In genomic region chr7:104400698-104401097, GRCm38 (mm10) we compare ENCODE assay signal across 19 mouse cellular contexts. TPM values are rescaled to one million over a fixed set of nuclear protein-coding genes. Genes with fewer than 3 reads are reported as not detected.
DNase-seq lines count a peak whose midpoint lies in the region; ATAC-seq and TF ChIP-seq lines count a peak whose summit lies in the region.
"Had no signal": no experiment of that assay in that cellular context is flagged by ENCODE, and none has a peak within 500 bp of the region (broad histone marks: within the 10 kb centered on the region; RNA-seq: fewer than 3 reads in every experiment).

Gene Trim30c (minus strand): TSS chr7:104400837.

- no peaks in the 10 kb centered on the region for H3K9me3 ChIP-seq in liver, embryonic 11.5 days (ENCODE audit: control insufficient read depth, low read length)
- H3K9me3 ChIP-seq: heart, embryonic 13.5 days; neural tube, embryonic 13.5 days had no signal

- WGBS in liver, adult 2 months = 79% methylated on average over 1 of the region's 1 CpGs
- WGBS in liver, embryonic 11.5 days = 65% methylated on average over 1 of the region's 1 CpGs

- TF ChIP-seq CTCF in liver, adult 2 months (IDR thresholded peaks at IDR 0.05; ENCODE audit: low read depth, low read length) = no peak

- peak within 1 kb of the TSS; percentile 27 for H3K27ac ChIP-seq in liver, adult 2 months (replicated peaks; ENCODE audit: insufficient read depth, low read depth, low read length)
- H3K27ac ChIP-seq in liver, embryonic 11.5 days (ENCODE audit: low read depth, low read length) = no peak within 1 kb of the TSS
- H3K27ac ChIP-seq: heart, embryonic 13.5 days; neural tube, embryonic 13.5 days had no signal

- no peaks in the 10 kb centered on the region for H3K27me3 ChIP-seq in liver, adult 2 months (ENCODE audit: control insufficient read depth, insufficient read depth, low read length)
- no peaks in the 10 kb centered on the region for H3K27me3 ChIP-seq in liver, embryonic 11.5 days (replicated peaks; ENCODE audit: control insufficient read depth, insufficient read depth, low read length)
- H3K27me3 ChIP-seq: heart, embryonic 13.5 days; neural tube, embryonic 13.5 days had no signal

- ATAC-seq in liver, embryonic 11.5 days (replicated peaks; ENCODE audit: low FRiP score) = no peak
- peak; percentile 40; the same call in 1 of the 2 replicates for ATAC-seq in monocyte, adult 5-6 weeks (replicated peaks; ENCODE audit: insufficient number of reproducible peaks, low FRiP score, low TSS enrichment, poor library complexity, severe bottlenecking)
- ATAC-seq: forebrain, embryonic 16.5 days had no signal

- H3K79me2 ChIP-seq in liver, adult 2 months (ENCODE audit: control insufficient read depth, insufficient read depth, low read length) = no peaks in the 10 kb centered on the region

- DNase-seq in liver, adult 2 months (ENCODE audit: extremely low read depth, low read depth, low spot score) = peak; percentile 13
- no peak for DNase-seq in liver, embryonic 11.5 days (ENCODE audit: low spot score)
- DNase-seq in CD4-positive helper T cell, adult 2 months (ENCODE audit: low read depth, low spot score) = peak; percentile 11
- peak; percentile 8 for DNase-seq in c-Kit-positive CD71-negative TER-119-negative erythroid progenitor cells, embryonic 14.5 days (ENCODE audit: low read depth)
- no peak for DNase-seq in layer of hippocampus, postnatal 25 days (ENCODE audit: extremely low spot score in 1 of 2, low spot score in 1 of 2)
- DNase-seq in ovary, postnatal 36 days (ENCODE audit: low spot score) = no peak
- DNase-seq in embryo, embryonic 10.5 days (ENCODE audit: low spot score) = no peak
- DNase-seq: cerebellum, adult 8-10 months; gastrocnemius, postnatal 14 days; kidney, adult 18-20 months; liver; thymus, adult 18-20 months had no signal

- H3K4me3 ChIP-seq in liver, adult 2 months (ENCODE audit: insufficient read depth, low read depth, low read length) = no peak within 1 kb of the TSS
- no peak within 1 kb of the TSS for H3K4me3 ChIP-seq in liver, embryonic 11.5 days (ENCODE audit: low read depth, low read length)
- H3K4me3 ChIP-seq: erythroblast, embryonic 14.5 days; heart, embryonic 13.5 days; neural tube, embryonic 13.5 days had no signal

- TF ChIP-seq POLR2A in liver, adult 2 months (IDR thresholded peaks at IDR 0.05; ENCODE audit: extremely low read depth, insufficient read depth, low read length) = no peak

- no peak within 1 kb of the TSS for H3K4me2 ChIP-seq in liver, embryonic 11.5 days
- H3K4me2 ChIP-seq: heart, embryonic 13.5 days; neural tube, embryonic 13.5 days had no signal

- no peaks in the 10 kb centered on the region for H3K36me3 ChIP-seq in liver, adult 2 months (ENCODE audit: control insufficient read depth, insufficient read depth, low read length)
- no peaks in the 10 kb centered on the region for H3K36me3 ChIP-seq in liver, embryonic 11.5 days (ENCODE audit: control insufficient read depth, insufficient read depth, low read length)
- H3K36me3 ChIP-seq: heart, embryonic 13.5 days; neural tube, embryonic 13.5 days had no signal

- no peak within 1 kb of the TSS for H3K9ac ChIP-seq in liver, adult 2 months (ENCODE audit: low read depth, low read length)
- no peak within 1 kb of the TSS for H3K9ac ChIP-seq in liver, embryonic 11.5 days (ENCODE audit: low read depth, low read length)
- H3K9ac ChIP-seq: heart, embryonic 13.5 days; neural tube, embryonic 13.5 days had no signal

- H3K4me1 ChIP-seq in liver, adult 2 months (ENCODE audit: control insufficient read depth, insufficient read depth, low read length) = no peaks in the 10 kb centered on the region
- H3K4me1 ChIP-seq in liver, embryonic 11.5 days (replicated peaks; ENCODE audit: control insufficient read depth, insufficient read depth, low read length) = no peaks in the 10 kb centered on the region
- H3K4me1 ChIP-seq: heart, embryonic 13.5 days; neural tube, embryonic 13.5 days had no signal

RNA-seq across cellular contexts. Expression of gene Trim30c, which starts in this region (rescaled TPM):
- 0.54 and 1.3 TPM in 2 replicates for total RNA-seq in liver, adult 2 months (2014; rRNA removed)
- polyA plus RNA-seq in liver, adult 2 months (2012; rRNA removed) = 0.13 TPM in 1 of 2 replicates, not detected in the other
- polyA plus RNA-seq in liver, embryonic 11.5 days (2014; fragmentation: Nextera tagmentation; extraction: Ambion mirVana) = 0.27 and 0.32 TPM in 2 replicates
- 0.58 to 1.1 TPM in 2 of 3 replicates, not detected in the other for total RNA-seq in monocyte, adult 5-6 weeks (2017)
- total RNA-seq in layer of hippocampus, postnatal 25 days (2021) = not detected
- total RNA-seq: layer of hippocampus, adult 18-20 months had no signal
- polyA plus RNA-seq: erythroblast, embryonic 14.5 days; forebrain, embryonic 16.5 days; midbrain, postnatal 0 days had no signal

Comparison
In these comparisons a context has a peak if more than half of its experiments do, and no peak if none do; other contexts are left out.
1. DNase-seq: peak in liver, adult 2 months (single experiment), CD4-positive helper T cell, adult 2 months (single experiment) and c-Kit-positive CD71-negative TER-119-negative erythroid progenitor cells, embryonic 14.5 days (single experiment); none in liver, embryonic 11.5 days (single experiment), layer of hippocampus, postnatal 25 days (0 of 2), ovary, postnatal 36 days (single experiment) and embryo, embryonic 10.5 days (single experiment).